Mouse (Mus musculus): Measurements from ENCODE around the gene Alcam. TPM values are rescaled to one million over a fixed set of nuclear protein-coding genes. Genes with fewer than 3 reads are reported as not detected.

Gene Alcam
- polyA plus RNA-seq, 1 experiment from 2014 or later, result 10.3 TPM

DNA sequence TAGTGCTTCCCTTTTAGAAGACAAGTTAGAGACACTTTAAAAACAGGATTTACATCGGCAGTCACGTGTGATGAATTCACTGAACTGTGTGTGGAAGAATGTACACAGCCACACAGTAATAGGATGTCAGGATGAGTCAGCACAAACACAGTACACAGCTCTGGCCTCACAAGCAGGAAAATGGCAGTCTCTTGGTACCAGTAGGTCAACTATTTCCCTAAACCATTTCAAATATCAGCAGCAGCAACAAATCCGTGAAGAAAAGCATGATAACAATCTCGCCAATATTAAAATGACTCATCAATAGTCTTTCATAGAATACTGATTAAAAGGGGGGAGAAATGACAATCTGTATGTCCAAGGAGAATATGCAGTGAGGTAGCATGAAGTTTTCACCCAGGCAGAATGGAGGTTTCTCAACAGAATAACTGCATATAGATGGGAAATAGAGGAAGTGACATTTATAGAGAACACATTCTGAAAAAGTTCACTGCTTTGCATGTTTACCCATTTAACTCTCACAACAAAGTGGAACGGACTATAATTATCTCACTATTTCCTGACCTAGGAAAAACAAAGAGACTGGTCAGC lies 35.2 kb downstream of the Alcam start:
- no peaks in the 10 kb centered on the region for H3K36me3 ChIP-seq (ENCODE audit: control insufficient read depth, insufficient read depth)
- no peaks in the 10 kb centered on the region for H3K27me3 ChIP-seq (replicated peaks; ENCODE audit: control insufficient read depth, insufficient read depth, low read length)
- H3K4me3 ChIP-seq (ENCODE audit: low read depth, low read length), result no peak overlapping the region
- no peaks in the 10 kb centered on the region for H3K9me3 ChIP-seq (ENCODE audit: control insufficient read depth)
- H3K4me2 ChIP-seq (replicated peaks; ENCODE audit: low read depth), result no peak overlapping the region
- WGBS, result 62% methylated on average over 5 of the region's 5 CpGs
- H3K4me1 ChIP-seq (replicated peaks; ENCODE audit: control insufficient read depth, insufficient read depth, low read length), result no peaks in the 10 kb centered on the region
- no peak overlapping the region for H3K9ac ChIP-seq (ENCODE audit: low read depth, low read length)
- ATAC-seq, result no peak
- H3K27ac ChIP-seq (ENCODE audit: low read depth, low read length), result no peak overlapping the region
- TF ChIP-seq CTCF (IDR thresholded peaks at IDR 0.05; ENCODE audit: low read depth), result no peak

DNA sequence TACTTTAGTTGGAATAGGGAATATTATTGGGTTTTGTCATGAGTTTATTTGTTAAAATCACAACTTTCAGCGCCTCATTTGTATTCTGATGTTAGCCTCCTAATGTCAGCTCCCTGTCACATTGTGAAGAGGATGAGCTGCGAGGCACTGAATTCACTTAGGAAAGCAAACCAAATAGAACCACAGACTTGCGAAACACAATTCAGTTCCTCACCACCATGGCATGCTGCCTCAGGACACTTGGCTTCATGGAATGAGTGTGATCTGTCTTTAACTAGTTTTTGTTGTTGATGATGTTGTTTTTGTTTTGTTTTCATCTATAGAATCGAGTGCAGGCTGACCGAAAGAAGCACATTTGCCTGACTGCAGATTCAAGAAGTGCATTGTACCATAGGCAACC lies 35.9 kb downstream of the Alcam start:
- Histone ChIP-seq H3K27ac (ENCODE audit: low read depth, low read length) (no peak overlapping the region), H3K27me3 (replicated peaks; ENCODE audit: control insufficient read depth, insufficient read depth, low read length) (no peaks in the 10 kb centered on the region)
- 84% methylated on average over 5 of the region's 5 CpGs for WGBS

DNA sequence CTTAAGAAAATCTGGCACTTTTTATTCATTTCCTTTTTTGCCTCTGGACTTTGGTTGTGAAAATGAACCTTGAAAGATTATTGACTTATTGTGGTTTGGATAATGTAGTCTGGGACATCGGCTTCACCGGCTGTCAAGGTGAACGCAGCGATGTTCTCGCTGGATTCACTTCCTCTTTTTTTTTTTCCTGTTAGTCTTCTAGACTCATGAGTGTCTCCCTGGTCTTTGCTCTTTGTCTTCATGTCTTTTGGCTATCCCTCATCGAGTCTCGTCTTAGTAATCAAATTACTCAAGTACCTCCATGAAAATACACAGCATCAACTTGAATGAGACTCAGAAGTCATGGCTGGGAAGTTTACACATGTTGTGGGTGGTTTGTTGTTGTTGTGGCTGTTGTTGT lies 36.7 kb downstream of the Alcam start:
- no peak overlapping the region for H3K4me2 ChIP-seq (replicated peaks; ENCODE audit: low read depth)
- ATAC-seq, result no peak
- H3K4me3 ChIP-seq (ENCODE audit: low read depth, low read length), result no peak overlapping the region
- H3K4me1 ChIP-seq (replicated peaks; ENCODE audit: control insufficient read depth, insufficient read depth, low read length), result no peaks in the 10 kb centered on the region
- no peaks in the 10 kb centered on the region for H3K27me3 ChIP-seq (replicated peaks; ENCODE audit: control insufficient read depth, insufficient read depth, low read length)
- H3K9ac ChIP-seq (ENCODE audit: low read depth, low read length), result no peak overlapping the region
- no peaks in the 10 kb centered on the region for H3K36me3 ChIP-seq (ENCODE audit: control insufficient read depth, insufficient read depth)
- 79% methylated on average over 7 of the region's 7 CpGs for WGBS
- H3K27ac ChIP-seq (ENCODE audit: low read depth, low read length), result no peak overlapping the region
- no peak for TF ChIP-seq CTCF (IDR thresholded peaks at IDR 0.05; ENCODE audit: low read depth)
- H3K9me3 ChIP-seq (ENCODE audit: control insufficient read depth), result no peaks in the 10 kb centered on the region

More for the DNA sequence above, 35.9 kb downstream of the Alcam start:
- no peak overlapping the region for H3K4me2 ChIP-seq (replicated peaks; ENCODE audit: low read depth)
- H3K9me3 ChIP-seq (ENCODE audit: control insufficient read depth), result no peaks in the 10 kb centered on the region
- H3K9ac ChIP-seq (ENCODE audit: low read depth, low read length), result no peak overlapping the region
- no peaks in the 10 kb centered on the region for H3K36me3 ChIP-seq (ENCODE audit: control insufficient read depth, insufficient read depth)
- TF ChIP-seq CTCF (IDR thresholded peaks at IDR 0.05; ENCODE audit: low read depth), result no peak
- ATAC-seq, result no peak
- no peaks in the 10 kb centered on the region for H3K4me1 ChIP-seq (replicated peaks; ENCODE audit: control insufficient read depth, insufficient read depth, low read length)
- no peak overlapping the region for H3K4me3 ChIP-seq (ENCODE audit: low read depth, low read length)

DNA sequence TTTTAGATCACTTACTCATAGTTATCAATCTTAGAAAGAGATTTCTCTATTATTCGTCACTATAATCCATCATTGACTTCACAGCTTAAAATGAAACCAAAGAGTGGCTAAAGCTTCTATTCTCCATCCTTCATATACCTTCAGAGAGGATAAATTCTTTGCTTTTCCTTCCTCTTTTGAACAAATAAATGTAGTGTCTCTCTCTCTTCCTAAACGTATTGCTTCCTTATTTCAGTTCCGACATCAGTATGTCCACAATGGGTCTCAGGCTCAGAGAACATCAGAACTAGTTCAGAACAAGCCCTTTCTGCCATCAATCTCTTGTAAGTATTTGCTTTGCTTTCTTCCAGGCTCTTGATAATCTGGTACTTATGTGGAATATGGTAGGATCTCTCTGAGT lies 40.2 kb downstream of the Alcam start:
- 84% methylated on average over 3 of the region's 3 CpGs for WGBS

DNA sequence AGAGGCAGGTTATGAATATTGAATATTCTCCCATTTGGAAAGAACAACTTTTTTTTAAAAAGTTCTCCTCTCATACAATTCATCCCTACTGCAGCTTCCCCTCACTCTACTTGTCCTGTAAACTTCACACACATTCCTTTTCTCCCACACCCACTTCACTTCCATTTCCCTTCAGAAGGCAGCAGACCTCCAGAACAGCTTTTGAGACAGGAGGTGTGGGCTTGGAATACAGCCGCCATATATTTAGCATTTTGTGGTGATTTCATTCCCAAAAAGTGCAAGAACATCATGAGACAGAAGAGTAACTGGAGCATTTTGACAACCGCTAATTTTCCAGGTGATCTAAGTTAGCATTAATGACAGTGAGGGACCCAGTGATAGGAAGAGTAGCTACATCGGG lies 47.8 kb downstream of the Alcam start:
- WGBS, result 89% methylated on average over 3 of the region's 3 CpGs
- ATAC-seq, result no peak

More for the DNA sequence above, 40.2 kb downstream of the Alcam start:
- Histone ChIP-seq H3K27me3 (replicated peaks; ENCODE audit: control insufficient read depth, insufficient read depth, low read length) (no peaks in the 10 kb centered on the region), H3K9me3 (ENCODE audit: control insufficient read depth) (no peaks in the 10 kb centered on the region), H3K4me1 (replicated peaks; ENCODE audit: control insufficient read depth, insufficient read depth, low read length) (no peaks in the 10 kb centered on the region), H3K4me2 (replicated peaks; ENCODE audit: low read depth) (no peak overlapping the region), H3K27ac (ENCODE audit: low read depth, low read length) (no peak overlapping the region), H3K9ac (ENCODE audit: low read depth, low read length) (no peak overlapping the region), H3K4me3 (ENCODE audit: low read depth, low read length) (no peak overlapping the region), H3K36me3 (ENCODE audit: control insufficient read depth, insufficient read depth) (no peaks in the 10 kb centered on the region)
- no peak for TF ChIP-seq CTCF (IDR thresholded peaks at IDR 0.05; ENCODE audit: low read depth)
- ATAC-seq, result no peak

DNA sequence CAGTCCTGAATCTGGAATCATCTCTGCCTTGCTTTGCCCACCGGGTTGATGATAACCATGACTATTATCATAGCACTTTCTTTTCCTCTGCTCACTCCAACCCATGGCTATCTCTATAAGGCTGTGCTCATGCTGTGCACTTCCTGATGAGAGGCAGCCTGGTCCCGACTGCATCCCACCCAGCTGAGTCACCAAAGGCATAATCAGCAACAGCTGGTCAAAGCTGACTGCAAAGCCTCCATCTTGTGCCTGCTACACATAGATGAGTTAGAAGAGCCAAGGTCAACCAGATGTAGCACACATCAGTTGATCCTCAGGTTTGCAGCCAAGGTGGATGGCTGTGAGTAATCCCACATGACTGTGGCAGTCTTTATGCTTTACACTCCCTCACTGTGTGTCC lies 48.6 kb downstream of the Alcam start:
- Histone ChIP-seq H3K4me2 (replicated peaks; ENCODE audit: low read depth) (no peak overlapping the region), H3K9me3 (ENCODE audit: control insufficient read depth) (no peaks in the 10 kb centered on the region), H3K9ac (ENCODE audit: low read depth, low read length) (no peak overlapping the region), H3K36me3 (ENCODE audit: control insufficient read depth, insufficient read depth) (no peaks in the 10 kb centered on the region), H3K4me3 (ENCODE audit: low read depth, low read length) (no peak overlapping the region), H3K27ac (ENCODE audit: low read depth, low read length) (no peak overlapping the region), H3K4me1 (replicated peaks; ENCODE audit: control insufficient read depth, insufficient read depth, low read length) (no peaks in the 10 kb centered on the region), H3K27me3 (replicated peaks; ENCODE audit: control insufficient read depth, insufficient read depth, low read length) (no peaks in the 10 kb centered on the region)
- WGBS, result 73% methylated on average over 2 of the region's 2 CpGs
- ATAC-seq, result no peak
- no peak for TF ChIP-seq CTCF (IDR thresholded peaks at IDR 0.05; ENCODE audit: low read depth)

More for the DNA sequence above, 47.8 kb downstream of the Alcam start:
- Histone ChIP-seq H3K9me3 (ENCODE audit: control insufficient read depth) (no peaks in the 10 kb centered on the region), H3K36me3 (ENCODE audit: control insufficient read depth, insufficient read depth) (no peaks in the 10 kb centered on the region), H3K27me3 (replicated peaks; ENCODE audit: control insufficient read depth, insufficient read depth, low read length) (no peaks in the 10 kb centered on the region), H3K27ac (ENCODE audit: low read depth, low read length) (no peak overlapping the region), H3K4me1 (replicated peaks; ENCODE audit: control insufficient read depth, insufficient read depth, low read length) (no peaks in the 10 kb centered on the region), H3K9ac (ENCODE audit: low read depth, low read length) (no peak overlapping the region), H3K4me3 (ENCODE audit: low read depth, low read length) (no peak overlapping the region), H3K4me2 (replicated peaks; ENCODE audit: low read depth) (no peak overlapping the region)
- no peak for TF ChIP-seq CTCF (IDR thresholded peaks at IDR 0.05; ENCODE audit: low read depth)

DNA sequence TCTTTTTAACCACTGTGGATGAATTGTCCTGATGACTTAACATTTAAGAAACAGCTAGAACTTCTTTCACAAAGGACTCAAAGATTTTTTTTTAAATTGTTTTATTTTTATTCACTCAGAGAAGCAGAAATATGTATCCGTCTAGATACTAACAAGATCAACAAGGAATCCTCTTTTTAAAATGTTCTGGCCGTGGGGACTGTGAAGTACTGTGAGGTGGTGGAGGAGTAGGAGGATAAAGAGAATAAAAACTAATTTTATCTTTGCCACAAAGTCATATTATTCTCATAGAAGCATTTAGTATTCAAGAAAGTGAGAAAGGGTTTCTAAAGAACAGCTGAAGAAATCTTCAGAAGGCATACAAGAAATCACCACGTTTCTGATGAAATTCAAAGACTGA lies 54.8 kb downstream of the Alcam start:
- no peak for ATAC-seq
- Histone ChIP-seq H3K9me3 (ENCODE audit: control insufficient read depth) (no peaks in the 10 kb centered on the region), H3K4me2 (replicated peaks; ENCODE audit: low read depth) (no peak overlapping the region), H3K27me3 (replicated peaks; ENCODE audit: control insufficient read depth, insufficient read depth, low read length) (no peaks in the 10 kb centered on the region), H3K9ac (ENCODE audit: low read depth, low read length) (no peak overlapping the region), H3K4me3 (ENCODE audit: low read depth, low read length) (no peak overlapping the region), H3K4me1 (replicated peaks; ENCODE audit: control insufficient read depth, insufficient read depth, low read length) (no peaks in the 10 kb centered on the region), H3K36me3 (ENCODE audit: control insufficient read depth, insufficient read depth) (no peaks in the 10 kb centered on the region), H3K27ac (ENCODE audit: low read depth, low read length) (no peak overlapping the region)
- 85% methylated on average over 3 of the region's 3 CpGs for WGBS
- no peak for TF ChIP-seq CTCF (IDR thresholded peaks at IDR 0.05; ENCODE audit: low read depth)

Data from intestine, postnatal 0 days (tissue).